Mouse (Mus musculus): Measurements from ENCODE around the gene Lin52. TPM values are rescaled to one million over a fixed set of nuclear protein-coding genes. Genes with fewer than 3 reads are reported as not detected.
A peak's percentile ranks its signal among the peaks of the same experiment; 100 is the strongest.

Lin52 gene
- polyA plus RNA-seq, 1 experiment from 2014 or later, result 8.5 TPM

- H3K4me2 ChIP-seq (replicated peaks; ENCODE audit: low read depth), result no peak overlapping the region
- WGBS, result 23% methylated on average over 7 of the region's 7 CpGs
- H3K27ac ChIP-seq (replicated peaks), result no peak overlapping the region
- DNase-seq (ENCODE audit: low spot score), result no peak
- H3K27me3 ChIP-seq (ENCODE audit: control insufficient read depth, insufficient read depth, low read length), result peaks cover 18% of the 10 kb centered on the region
- H3K4me1 ChIP-seq (replicated peaks; ENCODE audit: control insufficient read depth, insufficient read depth), result no peaks in the 10 kb centered on the region
- no peak for TF ChIP-seq CTCF (IDR thresholded peaks at IDR 0.05; ENCODE audit: low read depth)
- TF ChIP-seq EP300 (optimal IDR thresholded peaks at IDR 0.05), result no peak
- no peak overlapping the region for H3K9ac ChIP-seq (ENCODE audit: low read length)
- no peak for ATAC-seq (ENCODE audit: low FRiP score, low TSS enrichment)
- H3K9me3 ChIP-seq (ENCODE audit: control insufficient read depth, low read length), result no peaks in the 10 kb centered on the region
- H3K4me3 ChIP-seq (ENCODE audit: low read depth, low read length), result no peak overlapping the region
- no peaks in the 10 kb centered on the region for H3K36me3 ChIP-seq (ENCODE audit: control insufficient read depth, insufficient read depth, low read length)
Observed at GRCm38 (mm10) chr12:84573094-84573493, 121.9 kb downstream of the Lin52 start.

- Histone ChIP-seq H3K27ac (replicated peaks) (no peak overlapping the region), H3K4me3 (ENCODE audit: low read depth, low read length) (no peak overlapping the region), H3K4me2 (replicated peaks; ENCODE audit: low read depth) (no peak overlapping the region), H3K4me1 (replicated peaks; ENCODE audit: control insufficient read depth, insufficient read depth) (no peaks in the 10 kb centered on the region), H3K9ac (ENCODE audit: low read length) (no peak overlapping the region), H3K9me3 (ENCODE audit: control insufficient read depth, low read length) (no peaks in the 10 kb centered on the region), H3K36me3 (ENCODE audit: control insufficient read depth, insufficient read depth, low read length) (no peaks in the 10 kb centered on the region), H3K27me3 (ENCODE audit: control insufficient read depth, insufficient read depth, low read length) (peaks cover 7% of the 10 kb centered on the region; the same call in 1 of the 2 replicates)
- ATAC-seq (ENCODE audit: low FRiP score, low TSS enrichment), result no peak
- WGBS, result 70% methylated on average over 11 of the region's 11 CpGs
- peak; percentile 15; the same call in 1 of the 2 replicates for TF ChIP-seq CTCF (IDR thresholded peaks at IDR 0.05; ENCODE audit: low read depth)
- TF ChIP-seq EP300 (optimal IDR thresholded peaks at IDR 0.05), result no peak
- no peak for DNase-seq (ENCODE audit: low spot score)
Observed at GRCm38 (mm10) chr12:84577768-84578439, 126.7 kb downstream of the Lin52 start.

- Histone ChIP-seq H3K9me3 (ENCODE audit: control insufficient read depth, low read length) (no peaks in the 10 kb centered on the region), H3K27me3 (ENCODE audit: control insufficient read depth, insufficient read depth, low read length) (0 out of 2 replicates have a peak, but pooled peaks cover 2% of the 10 kb centered on the region), H3K4me3 (ENCODE audit: low read depth, low read length) (no peak overlapping the region), H3K4me2 (replicated peaks; ENCODE audit: low read depth) (no peak overlapping the region), H3K36me3 (ENCODE audit: control insufficient read depth, insufficient read depth, low read length) (no peaks in the 10 kb centered on the region), H3K9ac (ENCODE audit: low read length) (no peak overlapping the region), H3K27ac (replicated peaks) (no peak overlapping the region), H3K4me1 (replicated peaks; ENCODE audit: control insufficient read depth, insufficient read depth) (no peaks in the 10 kb centered on the region)
- TF ChIP-seq EP300 (optimal IDR thresholded peaks at IDR 0.05) (no peak), CTCF (IDR thresholded peaks at IDR 0.05; ENCODE audit: low read depth) (no peak)
- DNase-seq (ENCODE audit: low spot score), result no peak
- no peak for ATAC-seq (ENCODE audit: low FRiP score, low TSS enrichment)
- WGBS, result 40% methylated on average over 5 of the region's 5 CpGs
Observed at GRCm38 (mm10) chr12:84578440-84578770, 127.2 kb downstream of the Lin52 start.

GRCm38 (mm10) chr12:84581285-84581684 is 130.1 kb downstream of the Lin52 start:
- Histone ChIP-seq H3K9me3 (ENCODE audit: control insufficient read depth, low read length) (no peaks in the 10 kb centered on the region), H3K4me1 (replicated peaks; ENCODE audit: control insufficient read depth, insufficient read depth) (no peaks in the 10 kb centered on the region), H3K4me3 (ENCODE audit: low read depth, low read length) (no peak overlapping the region), H3K9ac (ENCODE audit: low read length) (no peak overlapping the region), H3K27me3 (ENCODE audit: control insufficient read depth, insufficient read depth, low read length) (no peaks in the 10 kb centered on the region), H3K36me3 (ENCODE audit: control insufficient read depth, insufficient read depth, low read length) (no peaks in the 10 kb centered on the region), H3K27ac (replicated peaks) (no peak overlapping the region), H3K4me2 (replicated peaks; ENCODE audit: low read depth) (no peak overlapping the region)
- DNase-seq (ENCODE audit: low spot score), result no peak
- no peak for ATAC-seq (ENCODE audit: low FRiP score, low TSS enrichment)
- TF ChIP-seq EP300 (optimal IDR thresholded peaks at IDR 0.05), result no peak
- peak; percentile 27 for TF ChIP-seq CTCF (IDR thresholded peaks at IDR 0.05; ENCODE audit: low read depth)
- WGBS, result 92% methylated on average over 2 of the region's 2 CpGs

- Histone ChIP-seq H3K4me1 (replicated peaks; ENCODE audit: control insufficient read depth, insufficient read depth) (no peaks in the 10 kb centered on the region), H3K4me3 (ENCODE audit: low read depth, low read length) (peak overlapping the region; percentile 59), H3K27ac (replicated peaks) (no peak overlapping the region), H3K27me3 (ENCODE audit: control insufficient read depth, insufficient read depth, low read length) (no peaks in the 10 kb centered on the region), H3K9me3 (ENCODE audit: control insufficient read depth, low read length) (no peaks in the 10 kb centered on the region), H3K36me3 (ENCODE audit: control insufficient read depth, insufficient read depth, low read length) (no peaks in the 10 kb centered on the region), H3K9ac (ENCODE audit: low read length) (peak overlapping the region; percentile 64), H3K4me2 (replicated peaks; ENCODE audit: low read depth) (peak overlapping the region; percentile 98)
- ATAC-seq (ENCODE audit: low FRiP score, low TSS enrichment), result peak; percentile 70
- peak; percentile 100 for TF ChIP-seq CTCF (IDR thresholded peaks at IDR 0.05; ENCODE audit: low read depth)
- no peak for TF ChIP-seq EP300 (optimal IDR thresholded peaks at IDR 0.05)
- DNase-seq (ENCODE audit: low spot score), result peak; percentile 93
- WGBS, result 2% methylated on average over 53 of the region's 54 CpGs
Observed at GRCm38 (mm10) chr12:84589825-84590761, 138.9 kb downstream of the Lin52 start.

Other genes with a start within 250 kb of the Lin52 start
- gene Elmsan1, start 232.5 kb upstream of the Lin52 start, polyA plus RNA-seq (2015; fragmentation: Nextera tagmentation; extraction: Ambion mirVana), result 4.0 and 4.1 TPM in 2 replicates
- gene Ptgr2, start 166.2 kb upstream of the Lin52 start, polyA plus RNA-seq (2015; fragmentation: Nextera tagmentation; extraction: Ambion mirVana), result 27.4 and 29.1 TPM in 2 replicates
- 32.3 and 32.4 TPM in 2 replicates for gene Zfp410, start 134.6 kb upstream of the Lin52 start, polyA plus RNA-seq (2015; fragmentation: Nextera tagmentation; extraction: Ambion mirVana)
- gene Coq6, start 89.8 kb upstream of the Lin52 start, polyA plus RNA-seq (2015; fragmentation: Nextera tagmentation; extraction: Ambion mirVana), result 27.1 and 27.6 TPM in 2 replicates
- gene Fam161b, start 89.6 kb upstream of the Lin52 start, polyA plus RNA-seq (2015; fragmentation: Nextera tagmentation; extraction: Ambion mirVana), result 0.72 and 0.88 TPM in 2 replicates
- gene Entpd5, start 42.4 kb upstream of the Lin52 start, polyA plus RNA-seq (2015; fragmentation: Nextera tagmentation; extraction: Ambion mirVana), result 44.8 and 48.8 TPM in 2 replicates
- 0.68 and 0.74 TPM in 2 replicates for gene Bbof1, start 42.4 kb upstream of the Lin52 start, polyA plus RNA-seq (2015; fragmentation: Nextera tagmentation; extraction: Ambion mirVana)
- gene Rnf113a2, start 34.2 kb upstream of the Lin52 start, polyA plus RNA-seq (2015; fragmentation: Nextera tagmentation; extraction: Ambion mirVana), result 21.6 and 22.0 TPM in 2 replicates
- 43.4 and 52.1 TPM in 2 replicates for gene Aldh6a1, start 418 bp upstream of the Lin52 start, polyA plus RNA-seq (2015; fragmentation: Nextera tagmentation; extraction: Ambion mirVana)
- not detected in 2 replicates for gene Vsx2, start 118.3 kb downstream of the Lin52 start, polyA plus RNA-seq (2015; fragmentation: Nextera tagmentation; extraction: Ambion mirVana)
- gene Abcd4, start 166.0 kb downstream of the Lin52 start, polyA plus RNA-seq (2015; fragmentation: Nextera tagmentation; extraction: Ambion mirVana), result 6.0 and 6.1 TPM in 2 replicates
- 0.02 TPM in 1 of 2 replicates, not detected in the other for gene Vrtn, start 189.6 kb downstream of the Lin52 start, polyA plus RNA-seq (2015; fragmentation: Nextera tagmentation; extraction: Ambion mirVana)
- gene Syndig1l, start 247.4 kb downstream of the Lin52 start, polyA plus RNA-seq (2015; fragmentation: Nextera tagmentation; extraction: Ambion mirVana), result 0.17 TPM in 1 of 2 replicates, not detected in the other